Mouse (Mus musculus) forebrain, embryonic 11.5 days (tissue): ENCODE measurements around the gene Vamp3. TPM values are rescaled to one million over a fixed set of nuclear protein-coding genes. Genes with fewer than 3 reads are reported as not detected.

Experiments
- ATAC-seq: fragments of 200-750 bp; cut with Nextera tagmentation; replicated peaks from 2 replicates; pipeline ENCODE4 v1.8.0; 2017; ENCODE audit warnings: moderate TSS enrichment; ENCODE audit not compliant: low FRiP score
- DNase-seq: peaks from one replicate; pipeline ENCODE4 v3.0.0-alpha.2; 2017; ENCODE audit warnings: low spot score
- H3K27ac ChIP-seq: fragments of 300-500 bp; sonication (generic); 2 replicates; pipeline ENCODE4 v1.5.1; 2014; ENCODE audit warnings: low read depth, low read length
- H3K27me3 ChIP-seq: fragments of 300-500 bp; sonication (generic); 2 replicates; pipeline ENCODE4 v1.6.1; 2014; ENCODE audit warnings: mild to moderate bottlenecking, low read length, mixed read lengths; ENCODE audit not compliant: control insufficient read depth, insufficient read depth
- H3K36me3 ChIP-seq: fragments of 300-500 bp; sonication (generic); 2 replicates; pipeline ENCODE4 v1.6.1; 2014; ENCODE audit warnings: mild to moderate bottlenecking, low read length, moderate library complexity, mixed read lengths; ENCODE audit not compliant: control insufficient read depth, insufficient read depth
- H3K4me1 ChIP-seq: fragments of 300-500 bp; sonication (generic); replicated peaks from 2 replicates; pipeline ENCODE4 v1.6.1; 2014; ENCODE audit warnings: low read length, mixed read lengths; ENCODE audit not compliant: control insufficient read depth, insufficient read depth
- H3K4me2 ChIP-seq: fragments of 300-500 bp; sonication (generic); 2 replicates; pipeline ENCODE4 v1.6.1; 2014; ENCODE audit warnings: low read depth, mild to moderate bottlenecking, low read length, moderate library complexity, mixed read lengths; ENCODE audit not compliant: severe bottlenecking
- H3K4me3 ChIP-seq: fragments of 300-500 bp; sonication (generic); 2 replicates; pipeline ENCODE4 v1.5.1; 2014; ENCODE audit warnings: low read depth, low read length
- H3K9ac ChIP-seq: fragments of 300-500 bp; sonication (generic); 2 replicates; pipeline ENCODE4 v1.6.1; 2014; ENCODE audit warnings: low read length
- H3K9me3 ChIP-seq: fragments of 300-500 bp; sonication (generic); 2 replicates; pipeline ENCODE4 v1.6.1; 2016; ENCODE audit warnings: low read length, mixed read lengths; ENCODE audit not compliant: control insufficient read depth
- WGBS: fragments of 180-500 bp; shearing (Covaris S2); extraction: QIAGEN DNeasy Blood & Tissue Kit; methylation state at CpG from one replicate; pipeline ENCODE4 v1.1.7; 2014; 5-methylcytosine and 5-hydroxymethylcytosine counted together
- polyA plus RNA-seq: library from polyadenylated mRNA; unstranded; fragments of >200 nt; fragmentation: Nextera tagmentation; extraction: Ambion mirVana; gene quantifications from 2 replicates; pipeline ENCODE4 v1.2.1, GENCODE M21; 2014

Vamp3 gene
- 96.1 and 109 TPM in 2 replicates for polyA plus RNA-seq

- peaks cover 7% of the 10 kb centered on the region; the same call in 1 of the 2 replicates for H3K4me1 ChIP-seq
- peak within 1 kb of the TSS; percentile 78 for H3K4me2 ChIP-seq
- H3K9me3 ChIP-seq = no peaks in the 10 kb centered on the region
- no peaks in the 10 kb centered on the region for H3K27me3 ChIP-seq
- peak within 1 kb of the TSS; percentile 86 for H3K9ac ChIP-seq
- H3K36me3 ChIP-seq = no peaks in the 10 kb centered on the region
- DNase-seq (peak; percentile 100), ATAC-seq (peak; percentile 99)
- peak within 1 kb of the TSS; percentile 80 for H3K27ac ChIP-seq
- peak within 1 kb of the TSS; percentile 89 for H3K4me3 ChIP-seq
- WGBS = under 1% methylated on average over 110 of the region's 114 CpGs
These were observed at the start of gene Vamp3 for GRCm38 (mm10) chr4:151057347-151058321. Gene Vamp3 (minus strand): TSS chr4:151057963.

- peak overlapping the region; percentile 80 for H3K4me2 ChIP-seq
- no peaks in the 10 kb centered on the region for H3K36me3 ChIP-seq
- no peak overlapping the region for H3K27ac ChIP-seq
- H3K9ac ChIP-seq = peak overlapping the region; percentile 92; the same call in 1 of the 2 replicates
- 31% methylated on average over 10 of the region's 10 CpGs for WGBS
- no peak for DNase-seq
- H3K9me3 ChIP-seq = no peaks in the 10 kb centered on the region
- peaks cover 8% of the 10 kb centered on the region; the same call in 1 of the 2 replicates for H3K4me1 ChIP-seq
- peak overlapping the region; percentile 81 for H3K4me3 ChIP-seq
- peaks cover 2% of the 10 kb centered on the region; the same call in 1 of the 2 replicates for H3K27me3 ChIP-seq
- ATAC-seq = no peak
These were observed 48.7 kb upstream of the Vamp3 start for GRCm38 (mm10) chr4:151106468-151106867.

GRCm38 (mm10) chr4:151105886-151106285 lies 48.1 kb upstream of the Vamp3 start:
- DNase-seq (no peak), ATAC-seq (no peak)
- WGBS = 84% methylated on average over 6 of the region's 6 CpGs
- Histone ChIP-seq H3K27ac (no peak overlapping the region), H3K9me3 (no peaks in the 10 kb centered on the region), H3K36me3 (no peaks in the 10 kb centered on the region), H3K4me2 (no peak overlapping the region; the same call in 1 of the 2 replicates), H3K4me3 (no peak overlapping the region), H3K4me1 (peaks cover 8% of the 10 kb centered on the region; the same call in 1 of the 2 replicates), H3K9ac (no peak overlapping the region), H3K27me3 (peaks cover 2% of the 10 kb centered on the region; the same call in 1 of the 2 replicates)

GRCm38 (mm10) chr4:151104147-151104546 lies 46.4 kb upstream of the Vamp3 start:
- 91% methylated on average over 10 of the region's 10 CpGs for WGBS
- Histone ChIP-seq H3K36me3 (no peaks in the 10 kb centered on the region), H3K9ac (no peak overlapping the region), H3K4me3 (no peak overlapping the region), H3K9me3 (no peaks in the 10 kb centered on the region), H3K4me1 (peaks cover 8% of the 10 kb centered on the region; the same call in 1 of the 2 replicates), H3K4me2 (no peak overlapping the region), H3K27me3 (no peaks in the 10 kb centered on the region), H3K27ac (no peak overlapping the region)
- ATAC-seq = no peak
- DNase-seq = no peak

GRCm38 (mm10) chr4:151103646-151104045 lies 45.9 kb upstream of the Vamp3 start:
- H3K4me3 ChIP-seq = no peak overlapping the region
- no peaks in the 10 kb centered on the region for H3K9me3 ChIP-seq
- no peak for ATAC-seq
- H3K9ac ChIP-seq = no peak overlapping the region
- H3K36me3 ChIP-seq = no peaks in the 10 kb centered on the region
- 89% methylated on average over 11 of the region's 11 CpGs for WGBS
- no peaks in the 10 kb centered on the region for H3K27me3 ChIP-seq
- H3K4me1 ChIP-seq = peaks cover 8% of the 10 kb centered on the region; the same call in 1 of the 2 replicates
- no peak overlapping the region for H3K4me2 ChIP-seq
- no peak overlapping the region for H3K27ac ChIP-seq
- DNase-seq = no peak

GRCm38 (mm10) chr4:151097104-151097438 lies 39.3 kb upstream of the Vamp3 start:
- H3K36me3 ChIP-seq = no peaks in the 10 kb centered on the region; the same call in 1 of the 2 replicates

GRCm38 (mm10) chr4:151096334-151097103 lies 38.8 kb upstream of the Vamp3 start:
- Histone ChIP-seq H3K36me3 (no peaks in the 10 kb centered on the region; the same call in 1 of the 2 replicates), H3K27ac (no peak overlapping the region), H3K4me1 (0 out of 2 replicates have a peak, but pooled peaks cover 2% of the 10 kb centered on the region), H3K9me3 (no peaks in the 10 kb centered on the region), H3K27me3 (no peaks in the 10 kb centered on the region), H3K4me2 (no peak overlapping the region), H3K4me3 (no peak overlapping the region), H3K9ac (no peak overlapping the region)
- ATAC-seq (no peak), DNase-seq (no peak)
- 91% methylated on average over 18 of the region's 18 CpGs for WGBS

More at GRCm38 (mm10) chr4:151097104-151097438, 39.3 kb upstream of the Vamp3 start:
- Histone ChIP-seq H3K4me2 (no peak overlapping the region), H3K9me3 (no peaks in the 10 kb centered on the region), H3K4me3 (no peak overlapping the region), H3K27ac (no peak overlapping the region), H3K27me3 (no peaks in the 10 kb centered on the region), H3K4me1 (0 out of 2 replicates have a peak, but pooled peaks cover 2% of the 10 kb centered on the region), H3K9ac (no peak overlapping the region)
- ATAC-seq = no peak
- WGBS = 89% methylated on average over 11 of the region's 11 CpGs
- DNase-seq = no peak

GRCm38 (mm10) chr4:151095207-151095606 lies 37.4 kb upstream of the Vamp3 start:
- Histone ChIP-seq H3K27ac (no peak overlapping the region), H3K4me3 (no peak overlapping the region), H3K9ac (no peak overlapping the region), H3K9me3 (no peaks in the 10 kb centered on the region), H3K4me2 (no peak overlapping the region), H3K27me3 (no peaks in the 10 kb centered on the region), H3K4me1 (peaks cover 2% of the 10 kb centered on the region; the same call in 1 of the 2 replicates), H3K36me3 (no peaks in the 10 kb centered on the region; the same call in 1 of the 2 replicates)
- 30% methylated on average over 2 of the region's 2 CpGs for WGBS
- ATAC-seq (no peak), DNase-seq (peak; percentile 62)
